ENCODE assay signal across 11 mouse cellular contexts in genomic region chr12:76910258-76910940, GRCm38 (mm10). TPM values are rescaled to one million over a fixed set of nuclear protein-coding genes. Genes with fewer than 3 reads are reported as not detected.
DNase-seq lines count a peak whose midpoint lies in the region; ATAC-seq lines count a peak whose summit lies in the region.
"Had no signal": no experiment of that assay in that cellular context is flagged by ENCODE, and none has a peak within 500 bp of the region (broad histone marks: within the 10 kb centered on the region; RNA-seq: fewer than 3 reads in every experiment).

No protein-coding gene starts in this region.

- WGBS in midbrain, embryonic 11.5 days = 69% methylated on average over 11 of the region's 11 CpGs
- WGBS in midbrain, embryonic 14.5 days = 58% methylated on average over 11 of the region's 11 CpGs

- no peak for DNase-seq in cerebellum, postnatal 4 days (ENCODE audit: low spot score in 2 of 2)
- DNase-seq in midbrain, embryonic 11.5 days (ENCODE audit: low spot score, missing footprints) = peak; percentile 68
- no peak for DNase-seq in midbrain, embryonic 14.5 days
- DNase-seq in cerebellum, postnatal 36 days = peak; percentile 75 to 80
- DNase-seq in spleen, postnatal 14 days (ENCODE audit: low spot score in 2 of 2) = peak; percentile 53 to 54
- DNase-seq in adrenal gland, postnatal 10 days = no peak
- DNase-seq in urinary bladder, postnatal 25 days (ENCODE audit: low spot score) = no peak
- DNase-seq: lung, postnatal 10 days; thymus, postnatal 14 days had no signal

- H3K4me3 ChIP-seq in midbrain, embryonic 11.5 days (ENCODE audit: low read depth, low read length) = no peak overlapping the region
- no peak overlapping the region for H3K4me3 ChIP-seq in midbrain, embryonic 14.5 days (replicated peaks; ENCODE audit: low read depth, low read length)
- H3K4me3 ChIP-seq: embryonic facial prominence, embryonic 13.5 days had no signal

- H3K9me3 ChIP-seq in midbrain, embryonic 11.5 days (ENCODE audit: control insufficient read depth, low read length) = no peaks in the 10 kb centered on the region
- H3K9me3 ChIP-seq in midbrain, embryonic 14.5 days (ENCODE audit: control insufficient read depth, low read length) = no peaks in the 10 kb centered on the region
- H3K9me3 ChIP-seq: embryonic facial prominence, embryonic 13.5 days had no signal

- H3K27ac ChIP-seq in midbrain, embryonic 11.5 days (ENCODE audit: low read depth, low read length) = no peak overlapping the region
- no peak overlapping the region for H3K27ac ChIP-seq in midbrain, embryonic 14.5 days (replicated peaks; ENCODE audit: low read depth, low read length)
- H3K27ac ChIP-seq: embryonic facial prominence, embryonic 13.5 days had no signal

- peaks cover 3% of the 10 kb centered on the region; the same call in 1 of the 2 replicates for H3K4me1 ChIP-seq in midbrain, embryonic 11.5 days (ENCODE audit: control insufficient read depth, insufficient read depth, low read length)
- H3K4me1 ChIP-seq in midbrain, embryonic 14.5 days (ENCODE audit: control insufficient read depth, insufficient read depth, low read length) = no peaks in the 10 kb centered on the region; the same call in 1 of the 2 replicates
- H3K4me1 ChIP-seq: embryonic facial prominence, embryonic 13.5 days had no signal

- no peak overlapping the region for H3K4me2 ChIP-seq in midbrain, embryonic 11.5 days
- no peak overlapping the region for H3K4me2 ChIP-seq in midbrain, embryonic 14.5 days (ENCODE audit: low read length)
- H3K4me2 ChIP-seq: embryonic facial prominence, embryonic 13.5 days had no signal

- ATAC-seq in cerebellum, adult (ENCODE audit: insufficient number of reproducible peaks, low FRiP score, low TSS enrichment) = peak; percentile 27; the same call in 1 of the 2 replicates
- no peak for ATAC-seq in midbrain, embryonic 11.5 days (ENCODE audit: low FRiP score)
- ATAC-seq in midbrain, embryonic 14.5 days (ENCODE audit: low FRiP score, low TSS enrichment) = no peak

- no peaks in the 10 kb centered on the region for H3K27me3 ChIP-seq in midbrain, embryonic 11.5 days (ENCODE audit: control insufficient read depth, insufficient read depth, low read length)
- no peaks in the 10 kb centered on the region for H3K27me3 ChIP-seq in midbrain, embryonic 14.5 days (ENCODE audit: control insufficient read depth, insufficient read depth, low read length)
- H3K27me3 ChIP-seq: embryonic facial prominence, embryonic 13.5 days had no signal

- no peaks in the 10 kb centered on the region for H3K36me3 ChIP-seq in midbrain, embryonic 11.5 days (ENCODE audit: control insufficient read depth, insufficient read depth, low read length)
- H3K36me3 ChIP-seq in midbrain, embryonic 14.5 days (ENCODE audit: control insufficient read depth, insufficient read depth, low read length) = peaks cover 14% of the 10 kb centered on the region; the same call in 1 of the 2 replicates

- no peak overlapping the region for H3K9ac ChIP-seq in midbrain, embryonic 11.5 days (ENCODE audit: low read length)
- no peak overlapping the region for H3K9ac ChIP-seq in midbrain, embryonic 14.5 days (replicated peaks; ENCODE audit: low read length)

RNA-seq across cellular contexts. Expression of gene Max, which starts 51.6 kb away (rescaled TPM):
- 29.2 and 37.5 TPM in 2 replicates for polyA plus RNA-seq in midbrain, embryonic 11.5 days (2014; fragmentation: Nextera tagmentation; extraction: Ambion mirVana)
- polyA plus RNA-seq in midbrain, embryonic 14.5 days (2014; fragmentation: Nextera tagmentation; extraction: Ambion mirVana) = 52.5 and 118 TPM in 2 replicates
- 10 to 100 TPM; 56.7 to 61.6 TPM for total RNA-seq in adrenal gland, postnatal 10 days (2021)

Comparison
In these comparisons a context has a peak if more than half of its experiments do, and no peak if none do; other contexts are left out.
1. DNase-seq: peak in midbrain, embryonic 11.5 days (single experiment), cerebellum, postnatal 36 days (2 of 2) and spleen, postnatal 14 days (2 of 2); none in cerebellum, postnatal 4 days (0 of 2), midbrain, embryonic 14.5 days (single experiment), adrenal gland, postnatal 10 days (single experiment) and urinary bladder, postnatal 25 days (single experiment).